Mouse (Mus musculus): ENCODE results near the gene Oxgr1.
"Not testable (repeated sequence)": the region's sequence is repeated elsewhere in the genome, so short reads cannot be mapped to it uniquely, and the experiment has no call there.

Oxgr1 gene

GRCm38 (mm10) chr14:120042187-120042820 is at the start of gene Oxgr1:
Gene Oxgr1 (minus strand): TSS chr14:120042435.
- no peak for DNase-seq (ENCODE audit: low spot score in 2 of 2)

GRCm38 (mm10) chr14:120090401-120090800 is 48.2 kb upstream of the Oxgr1 start:
- no peak for DNase-seq (ENCODE audit: low spot score in 2 of 2)

GRCm38 (mm10) chr14:120089649-120090360 is 47.6 kb upstream of the Oxgr1 start:
- DNase-seq (ENCODE audit: low spot score in 2 of 2), result no peak

- DNase-seq (ENCODE audit: low spot score in 2 of 2), result no peak
Observed at GRCm38 (mm10) chr14:120089006-120089648, 46.9 kb upstream of the Oxgr1 start.

GRCm38 (mm10) chr14:120084084-120084667 is 41.9 kb upstream of the Oxgr1 start:
- DNase-seq (ENCODE audit: low spot score in 2 of 2), result no peak

GRCm38 (mm10) chr14:120076192-120076591 is 34.0 kb upstream of the Oxgr1 start:
- no peak for DNase-seq (ENCODE audit: low spot score in 2 of 2)

- DNase-seq (ENCODE audit: low spot score in 2 of 2), result no peak
Observed at GRCm38 (mm10) chr14:120075746-120076145, 33.5 kb upstream of the Oxgr1 start.

- no peak for DNase-seq (ENCODE audit: low spot score in 2 of 2)
Observed at GRCm38 (mm10) chr14:120074231-120074630, 32.0 kb upstream of the Oxgr1 start.

GRCm38 (mm10) chr14:120061096-120061495 is 18.9 kb upstream of the Oxgr1 start:
- no peak for DNase-seq (ENCODE audit: low spot score in 2 of 2)

- no peak for DNase-seq (ENCODE audit: low spot score in 2 of 2)
Observed at GRCm38 (mm10) chr14:120033454-120033853, 8.8 kb downstream of the Oxgr1 start.

- no peak for DNase-seq (ENCODE audit: low spot score in 2 of 2)
Observed at GRCm38 (mm10) chr14:120019948-120020347, 22.3 kb downstream of the Oxgr1 start.

GRCm38 (mm10) chr14:120009969-120010872 is 32.0 kb downstream of the Oxgr1 start:
- no peak for DNase-seq (ENCODE audit: low spot score in 2 of 2)

- no peak for DNase-seq (ENCODE audit: low spot score in 2 of 2)
Observed at GRCm38 (mm10) chr14:120005153-120005552, 37.1 kb downstream of the Oxgr1 start.

- no peak for DNase-seq (ENCODE audit: low spot score in 2 of 2)
Observed at GRCm38 (mm10) chr14:120003661-120004060, 38.6 kb downstream of the Oxgr1 start.

- no peak for DNase-seq (ENCODE audit: low spot score in 2 of 2)
Observed at GRCm38 (mm10) chr14:120002673-120003072, 39.6 kb downstream of the Oxgr1 start.

- no peak for DNase-seq (ENCODE audit: low spot score in 2 of 2)
Observed at GRCm38 (mm10) chr14:119989651-119990050, 52.6 kb downstream of the Oxgr1 start.

- no peak for DNase-seq (ENCODE audit: low spot score in 2 of 2)
Observed at GRCm38 (mm10) chr14:119988937-119989645, 53.1 kb downstream of the Oxgr1 start.

- no peak for DNase-seq (ENCODE audit: low spot score in 2 of 2)
Observed at GRCm38 (mm10) chr14:119987257-119987656, 55.0 kb downstream of the Oxgr1 start.

GRCm38 (mm10) chr14:119986778-119987177 is 55.5 kb downstream of the Oxgr1 start:
- DNase-seq (ENCODE audit: low spot score in 2 of 2), result no peak

- DNase-seq (ENCODE audit: low spot score in 2 of 2), result not testable (repeated sequence)
Observed at GRCm38 (mm10) chr14:119986351-119986750, 55.9 kb downstream of the Oxgr1 start.

GRCm38 (mm10) chr14:119981314-119981713 is 60.9 kb downstream of the Oxgr1 start:
- DNase-seq (ENCODE audit: low spot score in 2 of 2), result no peak

Measured in spleen, postnatal 36 days (tissue).